Mouse (Mus musculus) CD4-positive, CD25-positive, alpha-beta regulatory T cell, adult 4 months (primary cell): ENCODE data around the gene Hpd. TPM values are rescaled to one million over a fixed set of nuclear protein-coding genes. Genes with fewer than 3 reads are reported as not detected.

Source experiments
- ATAC-seq: one replicate; pipeline ENCODE4 v1.8.0; 2017
- polyA plus RNA-seq, 2 experiments: library from polyadenylated mRNA; unstranded; fragments of 100-300 nt; shearing (Covaris generic); gene quantifications; one replicate each; pipeline ENCODE4 v1.2.1; 2017

The Hpd gene
- polyA plus RNA-seq, 2 experiments from 2014 or later, result not detected

DNA sequence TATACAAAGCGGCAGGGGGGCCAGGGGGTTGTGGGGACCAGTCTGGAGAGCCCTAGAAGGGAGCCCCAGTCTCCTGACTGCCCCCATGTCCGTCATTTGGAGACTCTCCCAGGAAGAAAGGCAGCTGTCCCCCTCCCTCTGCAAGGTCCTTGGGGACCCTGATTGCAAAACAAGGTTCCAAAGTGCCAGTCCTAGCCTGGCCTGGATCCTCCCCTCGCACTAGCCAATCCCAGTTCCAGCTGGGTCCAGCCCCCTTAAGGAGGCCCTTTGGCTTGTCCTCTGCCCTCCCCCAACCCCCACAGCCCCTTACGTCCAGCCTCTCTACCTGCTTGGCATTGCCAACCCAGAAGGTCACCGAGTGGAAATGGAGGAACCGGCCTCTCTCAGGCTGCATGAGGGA lies 991 bp downstream of the Hpd start:
- ATAC-seq, result no peak

- ATAC-seq, result no peak
Observed at GRCm38 (mm10) chr5:123180390-123180789, 2.1 kb downstream of the Hpd start.

DNA sequence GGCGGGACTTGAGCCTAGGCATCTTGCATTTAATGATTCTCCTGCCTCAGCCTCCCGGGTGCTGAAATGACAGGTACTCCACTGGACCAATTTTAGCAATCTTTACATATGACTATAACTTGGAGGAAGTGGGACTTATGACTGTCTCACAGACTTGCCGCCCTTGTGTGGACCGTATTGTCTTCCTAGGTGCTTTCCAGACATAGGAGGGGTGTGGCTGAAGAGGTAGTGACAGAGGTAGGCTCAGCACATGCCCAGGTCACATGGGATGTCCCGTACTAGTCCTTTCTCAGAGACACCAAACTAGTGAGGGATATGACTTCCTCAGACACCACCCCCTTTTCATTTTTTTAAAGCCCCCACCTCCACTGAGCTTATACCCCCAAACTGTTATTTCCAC lies 3.7 kb downstream of the Hpd start:
- ATAC-seq, result peak; percentile 34

- peak; percentile 72 for ATAC-seq
Observed at GRCm38 (mm10) chr5:123171646-123172350, 10.7 kb downstream of the Hpd start.

GRCm38 (mm10) chr5:123170365-123170764 lies 12.2 kb downstream of the Hpd start:
- no peak for ATAC-seq

DNA sequence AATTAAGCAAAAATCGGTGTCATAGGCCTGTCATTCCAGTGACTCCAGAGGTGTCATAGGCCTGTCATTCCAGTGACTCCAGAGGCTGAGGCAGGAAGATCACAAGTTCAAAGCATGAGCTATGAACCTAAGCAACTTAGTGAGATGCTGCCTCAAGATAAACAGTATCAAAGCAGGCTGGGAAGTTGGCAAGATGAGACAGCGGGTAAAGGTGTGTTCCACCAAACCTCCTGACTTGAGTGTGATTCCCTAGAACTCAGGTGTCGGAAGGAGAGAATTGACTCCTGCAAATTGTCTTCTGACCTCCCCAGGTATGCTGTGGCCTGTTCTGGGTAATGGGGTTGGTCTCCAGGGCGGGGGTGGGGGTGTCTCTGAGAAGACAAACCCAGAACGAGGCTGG lies 13.2 kb downstream of the Hpd start, which contains the start of gene Psmd9:
Psmd9 (plus strand) TSS at position 130 of the 400 bp plus-strand sequence.
- ATAC-seq, result no peak

DNA sequence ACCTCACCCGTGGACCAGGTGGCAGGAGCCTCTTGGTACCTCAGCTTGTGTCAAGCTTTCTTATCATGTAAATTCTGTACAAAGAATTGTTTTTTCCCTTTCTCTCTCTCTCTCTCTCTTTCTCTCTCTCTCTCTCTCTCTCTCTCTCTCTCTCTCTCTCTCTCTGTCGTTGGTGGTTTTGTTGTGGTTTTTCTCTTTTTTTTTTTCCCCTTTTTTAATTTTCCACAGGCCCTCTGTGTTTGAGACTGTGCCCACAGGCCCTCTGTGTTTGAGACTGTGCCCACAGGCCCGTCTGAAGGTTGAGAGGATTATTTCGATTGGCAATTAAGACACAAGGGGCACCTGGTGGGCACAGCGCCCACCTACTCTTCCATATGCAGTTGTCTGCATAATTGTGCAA lies 14.9 kb downstream of the Hpd start:
- ATAC-seq, result peak; percentile 27

GRCm38 (mm10) chr5:123166437-123166836 lies 16.1 kb downstream of the Hpd start:
- ATAC-seq, result no peak

GRCm38 (mm10) chr5:123162942-123163341 lies 19.6 kb downstream of the Hpd start:
- ATAC-seq, result no peak

DNA sequence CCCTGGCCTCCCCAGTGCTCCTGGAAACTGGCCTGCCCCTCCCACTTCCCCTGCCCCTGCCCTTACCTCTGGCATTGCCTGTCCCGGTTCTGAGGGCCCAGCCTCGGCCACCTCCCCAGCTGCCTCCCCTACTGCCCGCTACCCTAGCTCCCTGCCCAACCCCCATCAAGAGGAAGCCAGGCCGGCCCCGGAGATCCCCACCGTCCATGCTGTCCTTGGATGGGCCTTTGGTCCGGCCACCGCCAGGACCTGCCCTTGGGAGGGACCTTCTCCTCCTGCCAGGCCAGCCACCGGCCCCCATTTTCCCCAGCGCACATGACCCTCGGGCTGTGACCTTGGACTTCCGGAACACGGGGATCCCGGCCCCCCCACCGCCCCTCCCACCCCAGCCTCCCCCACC lies 22.2 kb downstream of the Hpd start:
- no peak for ATAC-seq

DNA sequence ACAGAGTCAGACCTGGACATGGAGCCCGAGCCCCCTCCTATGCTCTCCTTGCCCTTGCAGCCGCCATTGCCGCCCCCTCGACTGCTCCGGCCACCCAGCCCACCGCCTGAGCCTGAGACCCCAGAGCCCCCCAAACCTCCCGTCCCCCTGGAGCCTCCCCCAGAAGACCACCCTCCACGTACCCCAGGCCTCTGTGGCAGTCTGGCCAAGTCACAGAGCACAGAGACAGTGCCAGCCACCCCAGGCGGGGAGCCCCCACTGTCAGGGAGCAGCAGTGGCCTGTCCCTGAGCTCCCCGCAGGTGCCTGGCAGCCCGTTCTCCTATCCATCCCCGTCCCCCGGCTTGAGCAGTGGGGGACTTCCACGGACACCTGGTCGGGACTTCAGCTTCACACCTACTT lies 22.7 kb downstream of the Hpd start:
- ATAC-seq, result no peak

GRCm38 (mm10) chr5:123159446-123159845 lies 23.1 kb downstream of the Hpd start:
- ATAC-seq, result no peak

DNA sequence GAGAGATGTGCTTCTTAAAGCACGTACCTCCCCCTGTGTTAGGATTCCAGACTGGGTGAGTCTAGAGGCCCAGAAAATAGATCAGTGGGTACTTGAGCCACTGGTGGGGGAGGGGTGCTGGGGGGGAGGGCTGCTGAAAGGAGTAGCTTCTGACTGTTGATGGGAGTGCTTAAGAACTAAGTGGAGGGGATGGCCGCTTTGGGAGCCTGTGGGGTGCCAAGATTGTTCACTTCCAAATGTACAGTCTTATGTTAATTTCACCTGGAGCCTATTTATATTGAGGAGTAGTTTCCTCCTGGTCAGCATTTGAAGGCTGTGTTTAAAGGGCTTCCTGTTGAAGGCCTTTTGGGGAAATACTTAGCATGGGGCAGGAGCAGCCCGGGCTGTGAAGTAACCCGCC lies 24.6 kb downstream of the Hpd start:
- ATAC-seq, result no peak

- ATAC-seq, result no peak
Observed at GRCm38 (mm10) chr5:123156763-123157162, 25.8 kb downstream of the Hpd start.

- peak; percentile 32 for ATAC-seq
Observed at GRCm38 (mm10) chr5:123155425-123155824, 27.1 kb downstream of the Hpd start.

- ATAC-seq, result no peak
Observed at GRCm38 (mm10) chr5:123152901-123153300, 29.6 kb downstream of the Hpd start.

GRCm38 (mm10) chr5:123151707-123152362 lies 30.7 kb downstream of the Hpd start:
- ATAC-seq, result no peak

DNA sequence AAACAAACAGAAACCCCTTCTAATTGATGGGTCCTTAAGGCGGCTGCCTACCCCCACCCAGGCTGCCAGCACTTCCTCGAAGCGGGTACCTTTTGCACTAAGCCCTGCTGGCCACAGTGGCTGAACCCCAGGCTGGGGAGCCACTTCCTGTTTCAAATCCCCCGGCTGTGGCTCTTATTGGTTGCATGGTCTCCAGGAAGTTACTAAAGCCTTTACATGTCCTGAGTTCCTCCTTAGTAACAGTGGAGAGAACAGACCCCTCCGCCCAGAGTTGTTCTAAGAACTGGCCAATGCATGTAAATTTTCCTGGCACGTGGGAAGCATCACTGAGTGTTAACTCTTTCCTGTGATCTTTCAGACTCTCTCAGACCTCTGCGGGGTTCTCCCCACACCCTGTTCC lies 31.4 kb downstream of the Hpd start:
- peak; percentile 75 for ATAC-seq

DNA sequence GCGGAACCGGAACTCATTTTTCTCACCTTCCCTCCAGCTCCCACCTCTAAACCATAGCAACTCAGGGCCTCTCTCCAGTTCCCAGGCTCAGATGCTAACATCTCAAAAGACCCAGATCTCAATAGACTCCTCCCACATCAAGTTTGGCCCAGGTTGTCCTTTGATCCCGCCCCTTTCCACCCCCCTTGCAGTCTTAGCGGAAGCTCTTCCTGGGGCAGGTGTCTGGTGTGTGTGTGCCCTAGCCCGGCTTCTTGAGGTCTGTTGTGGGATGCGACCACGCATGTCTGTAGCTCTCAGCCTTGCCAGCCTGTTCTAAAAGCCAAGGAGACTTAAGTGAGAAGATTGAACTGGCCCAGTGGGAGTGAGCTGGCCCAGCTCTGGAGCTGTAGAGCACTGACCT lies 31.9 kb downstream of the Hpd start:
- peak; percentile 82 for ATAC-seq

DNA sequence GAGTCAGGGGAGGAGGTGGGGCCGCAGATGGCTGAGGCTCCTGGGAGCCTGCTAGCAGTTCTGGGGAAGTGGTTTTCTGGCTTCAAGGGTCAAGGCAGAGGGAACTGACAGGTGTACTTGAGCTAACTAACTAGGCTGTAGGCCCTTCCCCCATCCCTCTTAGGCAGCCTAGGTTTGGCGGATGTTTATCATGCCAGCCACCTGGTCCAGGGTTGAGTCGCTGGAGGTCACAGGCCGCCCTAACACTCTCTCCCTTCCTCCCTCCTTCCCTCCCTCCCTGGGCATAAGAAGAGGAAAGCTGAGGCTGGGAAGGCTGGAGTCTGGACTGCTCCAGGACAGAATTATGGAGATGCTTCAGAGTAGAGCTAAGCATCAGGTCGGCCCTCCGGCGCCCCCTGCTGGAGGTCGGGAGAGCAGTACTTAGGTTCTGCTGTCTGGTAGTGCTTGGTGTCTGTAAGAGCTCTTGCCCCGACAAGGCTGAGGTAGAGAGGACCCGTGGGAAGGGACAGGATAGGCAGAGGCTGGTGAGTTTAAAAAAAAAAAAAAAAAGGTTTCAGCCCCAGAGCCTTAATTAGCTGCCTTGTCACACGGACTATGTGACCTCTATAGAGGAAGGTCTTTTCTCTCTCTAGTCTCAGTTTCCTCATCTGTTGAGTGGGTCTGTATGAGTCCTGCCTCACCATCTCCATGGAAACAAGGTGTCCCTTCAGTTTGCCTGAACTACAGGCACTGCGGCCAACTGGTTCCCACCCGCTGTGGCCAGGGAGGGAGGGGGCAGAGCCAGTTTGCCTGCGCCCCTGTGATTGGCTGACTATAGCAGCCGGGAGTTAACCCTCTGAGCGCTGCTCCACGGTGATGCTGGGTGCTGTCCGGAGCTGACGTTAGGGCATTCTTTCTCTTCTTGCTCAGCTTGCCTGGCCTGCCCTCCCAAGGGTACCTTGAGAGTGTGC lies 32.8 kb downstream of the Hpd start:
- ATAC-seq, result peak; percentile 53

- no peak for ATAC-seq
Observed at GRCm38 (mm10) chr5:123148073-123148722, 34.3 kb downstream of the Hpd start.

DNA sequence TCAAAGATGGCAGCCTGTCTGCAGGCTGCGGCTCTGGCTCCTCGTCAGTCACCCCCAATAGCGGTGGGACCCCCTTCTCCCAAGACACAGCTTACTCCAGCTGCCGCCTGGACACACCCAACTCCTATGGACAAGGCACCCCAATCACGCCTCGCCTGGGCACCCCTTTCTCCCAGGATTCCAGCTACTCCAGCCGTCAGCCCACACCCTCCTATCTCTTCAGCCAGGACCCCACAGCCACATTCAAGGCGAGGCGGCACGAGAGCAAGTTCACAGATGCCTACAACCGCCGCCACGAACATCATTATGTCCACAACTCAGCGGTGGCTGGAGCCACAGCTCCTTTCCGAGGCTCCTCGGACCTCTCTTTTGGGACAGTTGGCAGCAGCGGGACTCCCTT lies 35.0 kb downstream of the Hpd start:
- ATAC-seq, result no peak

- ATAC-seq, result no peak
Observed at GRCm38 (mm10) chr5:123146357-123146756, 36.2 kb downstream of the Hpd start.
